Mouse (Mus musculus) kidney, embryonic 14.5 days (tissue): ENCODE results near the gene Gpr155. TPM values are rescaled to one million over a fixed set of nuclear protein-coding genes. Genes with fewer than 3 reads are reported as not detected.

Source experiments
- ATAC-seq: fragments of 200-750 bp; cut with Nextera tagmentation; 2 replicates; pipeline ENCODE4 v1.8.0; 2017; ENCODE audit warnings: moderate number of reproducible peaks, mild to moderate bottlenecking, moderate TSS enrichment, moderate library complexity; ENCODE audit not compliant: low FRiP score, low TSS enrichment
- H3K27ac ChIP-seq: fragments of 300-500 bp; sonication (generic); 2 replicates; pipeline ENCODE4 v1.5.1; 2014; ENCODE audit warnings: low read depth, mild to moderate bottlenecking, low read length, moderate library complexity, mixed read lengths
- H3K27me3 ChIP-seq: fragments of 300-500 bp; sonication (generic); 2 replicates; pipeline ENCODE4 v1.6.1; 2014; ENCODE audit warnings: mild to moderate bottlenecking, low read length; ENCODE audit not compliant: control insufficient read depth, insufficient read depth
- H3K36me3 ChIP-seq: fragments of 300-500 bp; sonication (generic); 2 replicates; pipeline ENCODE4 v1.6.1; 2014; ENCODE audit warnings: low read length, mixed read lengths; ENCODE audit not compliant: control insufficient read depth, insufficient read depth
- H3K4me1 ChIP-seq: fragments of 300-500 bp; sonication (generic); 2 replicates; pipeline ENCODE4 v1.6.1; 2014; ENCODE audit warnings: low read length, mixed read lengths; ENCODE audit not compliant: control insufficient read depth, insufficient read depth
- H3K4me2 ChIP-seq: fragments of 300-500 bp; sonication (generic); replicated peaks from 2 replicates; pipeline ENCODE4 v1.6.1; 2014; ENCODE audit warnings: low read depth, mild to moderate bottlenecking, low read length
- H3K4me3 ChIP-seq: fragments of 300-500 bp; sonication (generic); 2 replicates; pipeline ENCODE4 v1.5.1; 2014; ENCODE audit warnings: mild to moderate bottlenecking, low read length
- H3K9ac ChIP-seq: fragments of 300-500 bp; sonication (generic); 2 replicates; pipeline ENCODE4 v1.6.1; 2014; ENCODE audit warnings: low read depth, mild to moderate bottlenecking, low read length, moderate library complexity
- H3K9me3 ChIP-seq: fragments of 300-500 bp; sonication (generic); 2 replicates; pipeline ENCODE4 v1.6.1; 2016; ENCODE audit warnings: low read length; ENCODE audit not compliant: control insufficient read depth
- WGBS: fragments of 180-500 bp; shearing (Covaris S2); extraction: QIAGEN DNeasy Blood & Tissue Kit; methylation state at CpG from one replicate; pipeline ENCODE4 v1.1.7; 2014; 5-methylcytosine and 5-hydroxymethylcytosine counted together
- polyA plus RNA-seq: library from polyadenylated mRNA; unstranded; fragments of >200 nt; fragmentation: Nextera tagmentation; extraction: Ambion mirVana; gene quantifications from 2 replicates; pipeline ENCODE4 v1.2.1, GENCODE M21; 2014

Gene Gpr155
- polyA plus RNA-seq, 1 experiment from 2014 or later, result 6.9 TPM

- H3K4me2 ChIP-seq, result no peak overlapping the region
- ATAC-seq, result no peak
- H3K9ac ChIP-seq, result no peak overlapping the region
- no peak overlapping the region for H3K27ac ChIP-seq
- no peaks in the 10 kb centered on the region for H3K27me3 ChIP-seq
- no peaks in the 10 kb centered on the region for H3K36me3 ChIP-seq
- 61% methylated on average over 9 of the region's 9 CpGs for WGBS
- H3K4me3 ChIP-seq, result no peak overlapping the region
- no peaks in the 10 kb centered on the region for H3K9me3 ChIP-seq
- no peaks in the 10 kb centered on the region for H3K4me1 ChIP-seq
Observed at GRCm38 (mm10) chr2:73347766-73348165, 38.6 kb downstream of the Gpr155 start.

GRCm38 (mm10) chr2:73347136-73347535 lies 39.2 kb downstream of the Gpr155 start:
- Histone ChIP-seq H3K4me1 (no peaks in the 10 kb centered on the region), H3K4me3 (no peak overlapping the region), H3K9me3 (no peaks in the 10 kb centered on the region), H3K27me3 (no peaks in the 10 kb centered on the region), H3K4me2 (no peak overlapping the region), H3K27ac (no peak overlapping the region), H3K9ac (no peak overlapping the region), H3K36me3 (no peaks in the 10 kb centered on the region)
- 58% methylated on average over 6 of the region's 6 CpGs for WGBS
- no peak for ATAC-seq

- Histone ChIP-seq H3K4me3 (no peak overlapping the region), H3K36me3 (no peaks in the 10 kb centered on the region), H3K27ac (no peak overlapping the region), H3K27me3 (no peaks in the 10 kb centered on the region), H3K4me2 (no peak overlapping the region), H3K4me1 (no peaks in the 10 kb centered on the region), H3K9me3 (no peaks in the 10 kb centered on the region), H3K9ac (no peak overlapping the region)
- ATAC-seq, result no peak
- 67% methylated on average over 13 of the region's 13 CpGs for WGBS
Observed at GRCm38 (mm10) chr2:73346345-73347086, 39.9 kb downstream of the Gpr155 start.

GRCm38 (mm10) chr2:73345204-73345603 lies 41.2 kb downstream of the Gpr155 start:
- 78% methylated on average over 4 of the region's 4 CpGs for WGBS
- no peak overlapping the region for H3K9ac ChIP-seq
- H3K36me3 ChIP-seq, result no peaks in the 10 kb centered on the region
- no peak overlapping the region for H3K4me3 ChIP-seq
- no peaks in the 10 kb centered on the region for H3K27me3 ChIP-seq
- no peak overlapping the region for H3K4me2 ChIP-seq
- no peaks in the 10 kb centered on the region for H3K4me1 ChIP-seq
- ATAC-seq, result no peak
- H3K27ac ChIP-seq, result no peak overlapping the region
- no peaks in the 10 kb centered on the region for H3K9me3 ChIP-seq

GRCm38 (mm10) chr2:73343701-73344100 lies 42.7 kb downstream of the Gpr155 start:
- Histone ChIP-seq H3K9me3 (no peaks in the 10 kb centered on the region), H3K36me3 (no peaks in the 10 kb centered on the region), H3K27ac (no peak overlapping the region), H3K4me1 (no peaks in the 10 kb centered on the region), H3K4me2 (no peak overlapping the region), H3K9ac (no peak overlapping the region), H3K4me3 (no peak overlapping the region), H3K27me3 (no peaks in the 10 kb centered on the region)
- WGBS, result 93% methylated on average over 5 of the region's 5 CpGs
- ATAC-seq, result no peak

- no peaks in the 10 kb centered on the region for H3K4me1 ChIP-seq
- H3K4me3 ChIP-seq, result no peak overlapping the region
- no peaks in the 10 kb centered on the region for H3K36me3 ChIP-seq
- no peaks in the 10 kb centered on the region for H3K27me3 ChIP-seq
- H3K9me3 ChIP-seq, result no peaks in the 10 kb centered on the region
- no peak for ATAC-seq
- WGBS, result 78% methylated on average over 8 of the region's 8 CpGs
- no peak overlapping the region for H3K27ac ChIP-seq
- no peak overlapping the region for H3K4me2 ChIP-seq
- H3K9ac ChIP-seq, result no peak overlapping the region
Observed at GRCm38 (mm10) chr2:73338415-73338814, 48.0 kb downstream of the Gpr155 start.

GRCm38 (mm10) chr2:73335949-73336348 lies 50.4 kb downstream of the Gpr155 start:
- H3K4me1 ChIP-seq, result no peaks in the 10 kb centered on the region
- no peak overlapping the region for H3K9ac ChIP-seq
- H3K9me3 ChIP-seq, result no peaks in the 10 kb centered on the region
- no peak overlapping the region for H3K27ac ChIP-seq
- no peaks in the 10 kb centered on the region for H3K36me3 ChIP-seq
- no peak overlapping the region for H3K4me3 ChIP-seq
- WGBS, result 86% methylated on average over 3 of the region's 3 CpGs
- ATAC-seq, result no peak
- no peaks in the 10 kb centered on the region for H3K27me3 ChIP-seq
- no peak overlapping the region for H3K4me2 ChIP-seq

GRCm38 (mm10) chr2:73325871-73326270 lies 60.5 kb downstream of the Gpr155 start:
- no peaks in the 10 kb centered on the region for H3K9me3 ChIP-seq
- H3K36me3 ChIP-seq, result no peaks in the 10 kb centered on the region
- no peak overlapping the region for H3K4me3 ChIP-seq
- no peaks in the 10 kb centered on the region for H3K27me3 ChIP-seq
- no peak overlapping the region for H3K4me2 ChIP-seq
- no peak overlapping the region for H3K27ac ChIP-seq
- H3K9ac ChIP-seq, result no peak overlapping the region
- whole genome bisulfite sequencing, result 89% methylated on average over 5 of the region's 5 CpGs
- no peak for ATAC-seq
- no peaks in the 10 kb centered on the region for H3K4me1 ChIP-seq

- Histone ChIP-seq H3K4me2 (no peak overlapping the region), H3K27me3 (no peaks in the 10 kb centered on the region), H3K4me1 (no peaks in the 10 kb centered on the region), H3K27ac (no peak overlapping the region), H3K36me3 (no peaks in the 10 kb centered on the region), H3K9ac (no peak overlapping the region), H3K4me3 (no peak overlapping the region), H3K9me3 (no peaks in the 10 kb centered on the region)
- ATAC-seq, result no peak
- 79% methylated on average over 12 of the region's 12 CpGs for WGBS
Observed at GRCm38 (mm10) chr2:73322991-73323390, 63.4 kb downstream of the Gpr155 start.
